Mouse (Mus musculus) cerebellum, postnatal 14 days (tissue): Measurements from ENCODE around the gene Mgrn1.

Source experiments
- DNase-seq, 2 experiments: peaks; one replicate each; pipeline ENCODE4 v3.0.0; 2021; ENCODE audit warnings: mixed read lengths in 2 of 2

The Mgrn1 gene

GRCm38 (mm10) chr16:4885760-4886689 is at the start of gene Mgrn1:
Gene Mgrn1, plus strand, starts transcription at chr16:4886249.
- DNase-seq: peak; percentile 92 to 94

DNA sequence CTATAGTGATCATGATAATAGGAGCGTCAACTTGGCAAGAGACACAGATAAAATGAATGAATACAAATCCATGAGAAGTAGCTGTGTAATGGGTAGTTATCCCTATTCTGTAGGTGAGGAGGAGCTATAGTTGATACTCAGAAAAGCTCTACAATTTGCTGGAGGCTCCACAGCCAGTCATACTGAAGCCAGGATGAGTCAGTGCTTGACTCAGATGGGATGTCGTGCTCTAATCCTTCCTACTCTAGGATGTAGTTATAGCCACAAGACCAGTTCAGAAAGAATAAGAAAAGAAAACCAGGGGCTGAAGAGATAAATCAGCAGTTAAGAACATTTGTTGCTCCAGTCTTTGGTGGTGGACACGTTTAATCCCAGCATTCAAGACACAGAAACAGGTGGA is 48.4 kb upstream of the Mgrn1 start:
- no peak for DNase-seq

GRCm38 (mm10) chr16:4839552-4839951 is 46.5 kb upstream of the Mgrn1 start:
- no peak for DNase-seq

DNA sequence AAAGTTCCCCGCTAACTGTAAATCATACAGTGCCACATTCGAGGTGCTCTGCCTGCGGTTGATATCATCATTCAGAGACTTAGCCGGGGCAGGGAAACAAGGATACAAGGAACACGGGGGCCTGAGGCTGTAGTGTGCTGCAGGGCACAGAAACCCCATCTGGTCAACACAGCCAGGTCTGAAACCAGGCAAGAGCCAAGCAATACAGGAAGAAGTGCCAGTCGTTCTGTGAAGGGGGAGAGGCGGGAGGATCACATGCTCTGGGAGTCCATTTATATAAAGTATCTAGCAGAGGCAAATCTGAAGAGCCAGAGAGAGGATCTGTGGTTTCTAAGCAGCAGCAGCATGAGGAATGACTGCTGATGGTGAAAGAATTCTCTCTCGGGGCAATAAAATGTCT is 45.8 kb upstream of the Mgrn1 start:
- no peak for DNase-seq

DNA sequence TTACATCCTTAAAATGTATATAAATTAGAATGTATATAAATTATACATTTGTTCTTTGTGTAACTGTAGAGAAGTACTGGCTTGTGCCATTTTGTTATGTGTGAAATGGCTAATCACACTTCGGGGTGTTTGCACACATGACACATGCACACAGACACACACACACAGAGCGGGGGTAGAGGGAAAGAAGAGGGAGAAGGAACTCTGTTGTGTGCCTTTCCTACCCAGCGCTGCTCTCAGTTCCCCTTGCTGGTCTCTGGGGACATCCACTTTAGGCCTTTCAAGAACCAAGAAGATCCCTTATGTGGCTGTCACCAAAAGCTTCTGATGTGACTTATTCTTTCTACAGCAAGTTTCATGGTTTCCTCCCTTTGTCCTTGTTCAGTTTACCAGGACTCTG is 39.0 kb upstream of the Mgrn1 start:
- no peak for DNase-seq

GRCm38 (mm10) chr16:4848090-4848489 is 38.0 kb upstream of the Mgrn1 start:
- no peak for DNase-seq

DNA sequence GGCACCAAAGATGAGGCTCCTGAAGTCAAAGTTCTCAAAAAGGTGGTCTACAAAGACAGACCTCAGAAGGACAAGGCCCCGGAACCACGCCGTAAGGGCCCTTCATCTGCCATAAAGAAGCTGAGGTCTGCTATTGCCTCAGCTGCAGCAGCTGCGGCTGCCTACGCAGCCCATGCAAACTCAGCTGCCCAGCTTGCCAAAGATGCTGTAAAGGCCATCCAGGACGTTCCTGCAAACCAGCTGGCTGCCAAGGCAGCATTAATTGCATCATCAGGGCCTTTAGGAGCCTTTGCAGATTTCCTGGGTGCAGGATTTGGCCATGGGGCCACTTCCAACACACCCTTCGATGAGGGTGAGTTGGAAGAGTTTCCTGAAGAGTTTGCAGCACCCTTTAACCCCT is 35.7 kb upstream of the Mgrn1 start:
- no peak for DNase-seq

- no peak for DNase-seq
These were observed 35.0 kb upstream of the Mgrn1 start for GRCm38 (mm10) chr16:4850938-4851628.

DNA sequence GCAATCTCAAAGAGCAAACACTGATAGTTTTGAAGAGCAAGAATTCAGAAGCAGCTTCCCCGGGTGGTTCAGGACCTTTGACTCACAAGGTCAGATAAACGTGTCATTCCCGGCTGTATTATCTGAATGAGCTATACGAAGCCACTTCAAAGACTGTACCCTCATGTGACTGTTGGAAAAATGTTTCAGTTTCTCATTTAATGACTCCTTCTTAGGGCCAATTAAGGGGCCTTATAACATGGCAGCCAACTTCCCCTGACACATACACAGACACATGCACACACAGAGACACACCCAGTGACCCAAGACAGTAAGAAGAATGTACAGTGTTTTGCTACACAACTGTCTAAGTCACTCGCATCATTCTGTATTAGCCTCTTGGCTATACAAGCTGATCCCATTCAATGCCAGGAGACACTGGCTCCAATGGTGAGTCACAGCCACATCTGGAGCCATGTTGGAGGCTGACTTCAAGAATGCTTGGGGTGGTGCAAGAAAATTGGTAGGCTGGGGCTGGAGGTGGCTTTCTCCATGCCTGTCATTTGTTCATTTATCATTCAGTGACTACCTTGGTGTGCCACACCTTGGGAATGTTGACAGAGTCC is 30.9 kb upstream of the Mgrn1 start:
- DNase-seq: no peak

GRCm38 (mm10) chr16:4861392-4861791 is 24.7 kb upstream of the Mgrn1 start:
- peak; percentile 22 to 35 for DNase-seq

- peak; percentile 54 to 69 for DNase-seq
These were observed 23.1 kb upstream of the Mgrn1 start for GRCm38 (mm10) chr16:4862863-4863483.

GRCm38 (mm10) chr16:4863742-4864141 is 22.3 kb upstream of the Mgrn1 start:
- no peak for DNase-seq

GRCm38 (mm10) chr16:4866101-4866695 is 19.9 kb upstream of the Mgrn1 start:
- DNase-seq: peak; percentile 49 to 67

DNA sequence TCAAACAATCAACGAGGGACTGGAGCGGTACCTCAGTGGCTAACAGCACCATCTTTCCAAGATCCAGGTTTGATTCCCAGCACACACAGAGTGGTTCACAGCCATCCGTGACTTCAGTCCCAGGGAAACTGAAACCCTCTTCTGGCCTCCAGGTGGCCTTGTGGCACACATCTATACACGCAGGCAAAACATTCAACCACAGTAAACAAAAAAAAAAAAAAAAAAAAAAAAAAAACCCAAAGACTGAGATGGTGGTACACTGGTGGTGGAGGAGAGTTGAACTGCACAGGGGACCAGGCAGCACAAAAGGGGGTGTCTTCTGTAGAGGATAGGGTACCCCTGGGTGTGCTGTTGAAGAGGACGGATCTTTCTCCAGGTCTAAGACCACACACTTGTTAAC is 15.6 kb upstream of the Mgrn1 start:
- DNase-seq: no peak

- no peak for DNase-seq
These were observed 14.1 kb upstream of the Mgrn1 start for GRCm38 (mm10) chr16:4871926-4872325.

GRCm38 (mm10) chr16:4875198-4876032 is 10.6 kb upstream of the Mgrn1 start:
- peak in 1 of 2 experiments; percentile 26 for DNase-seq

DNA sequence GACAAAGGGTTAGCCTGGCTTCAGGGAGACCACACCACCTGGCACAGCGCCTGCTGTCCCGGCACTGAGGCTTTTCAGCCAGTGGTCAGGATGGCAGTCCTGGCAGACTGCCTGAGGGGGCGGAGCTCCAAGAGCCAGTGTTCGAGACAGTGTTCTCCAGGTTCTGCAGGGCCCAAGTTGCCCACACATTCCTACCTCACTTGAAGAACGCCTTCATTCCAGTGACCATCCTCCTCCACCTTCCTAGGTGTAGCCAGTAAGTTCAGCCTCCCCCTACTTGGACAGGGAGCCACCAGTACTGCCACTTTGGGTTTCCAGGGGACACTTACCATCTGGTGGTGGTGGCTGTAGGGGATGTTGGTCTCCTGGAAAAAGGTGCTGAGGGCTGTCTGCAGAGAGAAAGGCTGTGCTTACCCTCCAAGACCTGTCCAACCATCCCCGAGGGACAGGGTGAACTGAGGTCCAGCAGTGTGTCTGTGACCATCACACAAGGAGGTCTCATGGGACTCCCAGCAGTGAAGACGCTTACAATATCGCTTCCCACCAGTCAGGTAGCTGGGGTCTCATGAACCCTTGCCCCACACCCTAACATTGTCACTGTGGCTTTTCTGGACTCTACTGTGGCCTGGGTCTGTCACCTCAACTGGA is 9.9 kb upstream of the Mgrn1 start:
- peak; percentile 65 to 81 for DNase-seq

DNA sequence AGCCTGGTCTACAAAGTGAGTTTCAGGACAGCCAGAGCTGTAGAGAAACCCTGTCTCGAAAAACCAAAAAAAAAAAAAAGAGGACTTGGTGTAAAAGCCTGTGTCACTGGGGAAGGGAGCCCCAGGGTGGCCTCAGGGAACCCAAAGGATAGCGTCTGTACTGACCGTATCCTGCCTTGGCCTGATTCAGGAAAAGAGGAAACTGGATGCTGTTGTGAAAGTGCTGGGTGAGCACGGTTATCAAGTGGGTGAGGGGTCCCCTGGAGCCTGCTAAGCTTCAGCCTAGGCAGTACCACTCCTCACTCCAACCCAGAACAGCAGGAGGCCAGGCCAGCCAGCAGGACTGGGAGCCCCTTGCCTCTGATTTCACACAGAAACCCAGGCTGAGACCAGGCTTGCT is 8.9 kb upstream of the Mgrn1 start:
- DNase-seq: peak; percentile 26 to 44

- DNase-seq: no peak
These were observed 8.3 kb upstream of the Mgrn1 start for GRCm38 (mm10) chr16:4877701-4878100.

DNA sequence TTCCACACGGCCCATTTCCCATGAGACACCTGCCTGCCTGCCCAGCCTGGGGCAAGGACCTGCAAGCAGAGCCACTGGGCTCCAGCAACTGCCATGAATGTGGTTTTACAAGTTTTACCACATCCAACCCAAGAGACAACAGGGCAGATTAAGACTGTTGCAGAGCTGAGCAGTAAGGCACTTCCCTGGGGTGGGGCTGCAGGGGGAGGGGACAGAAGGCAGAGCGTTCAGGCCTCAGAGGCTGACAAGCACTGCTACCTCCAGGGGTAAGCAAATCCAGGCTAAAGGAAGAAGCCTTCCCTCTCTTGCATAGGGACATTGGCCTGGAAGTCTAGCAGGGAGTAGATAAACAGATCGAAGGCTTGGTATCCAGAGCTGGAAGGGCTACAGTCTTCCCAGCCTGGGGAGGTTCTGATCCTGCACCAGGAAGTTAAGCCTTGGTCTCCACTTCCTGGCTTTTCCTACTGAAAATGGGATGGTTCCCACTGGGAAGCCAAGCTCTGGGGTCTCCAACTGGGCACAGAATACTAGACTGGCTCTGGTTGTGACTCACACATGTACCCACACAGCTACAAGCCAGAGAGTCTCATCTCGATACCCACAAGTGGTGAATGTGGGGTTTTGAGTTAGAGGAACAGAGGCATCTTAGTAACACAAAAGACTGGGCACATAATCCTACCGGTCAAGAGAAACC is 7.7 kb upstream of the Mgrn1 start:
- DNase-seq: peak in 1 of 2 experiments; percentile 18
